Mouse (Mus musculus) gastrocnemius, adult 2 months (tissue): ENCODE data around the gene Ephb2. TPM values are rescaled to one million over a fixed set of nuclear protein-coding genes. Genes with fewer than 3 reads are reported as not detected.

Experiments
- DNase-seq: peaks from one replicate; pipeline ENCODE4 v3.0.0; 2022
- H3K27ac ChIP-seq: fragments of 200-600 bp; 2 replicates; pipeline ENCODE4 v1.8.1; 2022; ENCODE audit warnings: mild to moderate bottlenecking
- H3K4me3 ChIP-seq: fragments of 200-600 bp; 2 replicates; pipeline ENCODE4 v1.8.1; 2022; ENCODE audit warnings: mild to moderate bottlenecking, moderate library complexity
- CTCF ChIP-seq: fragments of 200-600 bp; IDR thresholded peaks from 2 replicates; pipeline ENCODE4 v1.8.1; 2022; ENCODE audit warnings: antibody characterized with exemption, mild to moderate bottlenecking, moderate library complexity
- intact Hi-C: fragments of 180-260 bp; cut with DNase I; formaldehyde crosslinking; loops from one replicate; pipeline ENCODE4 v1.15.1; 2025
- total RNA-seq, 2 experiments: library from RNA; stranded (reverse); gene quantifications; 2 replicates each; pipeline ENCODE4 v1.2.3; 2021

Ephb2 gene
- total RNA-seq, 2 experiments from 2014 or later = 0.26 to 1.9 TPM

DNA sequence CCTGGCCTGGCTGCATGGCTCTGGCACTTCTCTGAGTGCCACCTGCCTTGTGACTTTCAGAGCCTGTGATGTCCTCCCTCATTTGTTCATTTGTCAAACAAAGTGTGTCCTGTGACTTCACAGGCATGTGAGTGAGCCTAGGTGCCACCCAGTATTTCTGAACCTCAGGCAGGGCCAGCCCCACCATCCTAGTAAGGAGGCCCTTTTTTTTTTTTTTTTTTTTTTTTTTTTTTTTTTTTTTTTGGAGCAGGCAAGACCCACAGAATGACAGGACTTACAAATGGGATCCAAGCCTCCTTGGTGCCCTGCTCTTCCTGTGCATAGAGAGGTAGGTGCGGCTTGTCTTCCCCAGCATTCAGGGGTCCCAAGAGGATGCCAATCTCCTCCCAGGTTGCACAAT is 89.3 kb downstream of the Ephb2 start:
- intact Hi-C loops = no loop called here
- no peak for DNase-seq
- no peak overlapping the region for H3K4me3 ChIP-seq
- no peak for TF ChIP-seq CTCF
- no peak overlapping the region for H3K27ac ChIP-seq

DNA sequence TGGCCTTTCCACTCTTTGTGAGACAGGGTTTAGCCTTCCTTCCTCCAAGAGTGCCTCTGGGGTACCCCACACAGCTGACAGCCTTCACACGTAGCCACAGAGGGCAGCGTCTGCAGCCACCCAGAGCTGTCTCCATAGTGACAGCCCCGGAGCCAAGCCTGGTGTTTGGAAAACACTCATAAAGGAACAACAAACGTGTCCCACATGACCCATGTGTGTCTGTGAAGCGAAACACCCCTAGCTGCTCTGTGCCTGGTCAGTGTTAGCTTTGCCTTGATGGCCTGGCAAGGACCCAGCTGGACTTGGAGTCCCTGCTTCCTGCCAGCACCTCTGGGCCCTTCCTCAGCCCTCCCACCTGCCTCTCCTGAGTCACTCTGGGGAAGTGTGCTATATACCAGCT is 93.1 kb downstream of the Ephb2 start:
- Histone ChIP-seq H3K4me3 (no peak overlapping the region), H3K27ac (peak overlapping the region; percentile 31; the same call in 1 of the 2 replicates)
- intact Hi-C loops = no loop called here
- no peak for TF ChIP-seq CTCF
- peak; percentile 66 for DNase-seq

DNA sequence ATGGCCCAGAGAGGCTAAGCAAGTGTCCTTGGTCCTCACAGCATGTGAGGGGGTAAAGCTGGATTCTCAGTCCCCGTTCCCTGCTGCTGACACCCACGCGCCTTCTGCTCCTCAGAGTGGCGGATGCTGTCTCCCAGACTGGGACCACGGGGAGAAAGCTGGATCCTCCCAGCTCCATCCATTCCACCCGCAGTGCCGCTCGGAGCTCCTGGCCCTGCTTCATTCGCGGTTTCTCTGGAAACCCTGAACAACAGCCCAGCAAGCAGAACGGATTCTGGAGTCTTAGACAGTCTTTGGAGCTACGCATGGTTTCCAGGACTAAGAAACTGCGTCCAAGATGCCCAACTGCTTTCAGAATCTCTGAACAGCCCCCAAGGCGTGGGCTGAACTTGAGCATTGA is 93.9 kb downstream of the Ephb2 start:
- DNase-seq = no peak
- TF ChIP-seq CTCF = no peak
- Histone ChIP-seq H3K4me3 (no peak overlapping the region), H3K27ac (peak overlapping the region; percentile 31; the same call in 1 of the 2 replicates)
- intact Hi-C loops = no loop called here

DNA sequence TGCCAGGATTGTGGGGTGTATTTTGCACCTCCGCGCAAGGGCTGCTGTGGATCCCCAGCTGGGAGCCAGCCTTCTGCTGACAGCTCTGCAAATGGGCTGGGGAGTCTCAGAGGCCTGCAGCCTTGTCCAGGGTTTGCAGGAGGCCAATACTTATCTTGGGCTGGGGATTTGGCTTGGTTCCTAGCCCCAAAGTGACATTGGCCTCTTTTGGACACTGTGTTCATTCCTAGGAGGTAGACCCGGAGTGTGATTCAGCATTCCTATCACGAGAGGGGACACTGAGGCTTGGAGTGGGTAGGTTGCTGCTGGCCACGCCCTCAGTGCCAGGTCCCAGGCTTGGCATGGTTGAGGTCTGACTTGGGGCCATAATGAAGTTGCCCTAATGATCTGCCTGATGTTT is 94.8 kb downstream of the Ephb2 start:
- TF ChIP-seq CTCF = no peak
- intact Hi-C loops = no loop called here
- H3K4me3 ChIP-seq = no peak overlapping the region
- no peak for DNase-seq
- no peak overlapping the region for H3K27ac ChIP-seq

DNA sequence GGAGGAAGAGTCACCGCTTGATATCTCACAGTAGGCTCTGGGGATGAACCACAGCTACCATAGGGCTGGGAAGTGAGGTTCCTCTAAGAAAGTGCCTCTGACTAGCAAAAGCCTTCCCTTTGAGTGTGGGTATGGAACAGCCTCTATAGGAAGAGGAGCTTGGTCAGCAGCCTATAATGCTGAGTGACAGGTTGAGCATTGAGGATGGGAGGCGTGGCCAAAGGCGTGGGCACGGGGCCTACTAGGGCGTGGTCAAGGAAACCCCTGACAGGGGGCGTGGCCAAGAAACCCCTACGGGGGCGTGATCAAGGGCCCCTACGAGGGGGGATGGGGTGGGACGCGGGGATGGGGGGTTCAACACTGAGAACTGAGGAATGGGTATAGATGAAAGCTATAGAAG is 96.6 kb downstream of the Ephb2 start:
- Histone ChIP-seq H3K27ac (no peak overlapping the region), H3K4me3 (no peak overlapping the region)
- intact Hi-C loops = no loop called here
- no peak for DNase-seq
- no peak for TF ChIP-seq CTCF

DNA sequence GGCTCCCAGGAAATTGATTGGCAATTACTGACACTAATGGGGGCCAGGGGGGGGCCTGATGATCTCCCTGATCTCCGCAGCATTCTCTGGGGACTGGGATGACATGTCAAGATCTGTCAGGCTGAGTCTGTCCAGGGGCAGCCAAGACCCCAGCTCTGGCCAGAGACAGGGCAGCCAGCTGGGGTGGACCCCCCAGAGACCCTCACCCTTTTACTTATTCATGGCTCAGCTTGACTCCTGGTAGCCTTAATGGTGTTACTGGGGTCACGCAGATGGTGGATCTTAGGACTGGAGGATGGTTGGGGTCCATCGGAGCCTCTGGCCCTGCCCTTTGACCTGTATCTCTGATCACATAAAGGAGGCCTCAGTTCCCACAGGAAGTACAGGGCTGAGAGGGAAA is 97.5 kb downstream of the Ephb2 start:
- no peak for DNase-seq
- H3K4me3 ChIP-seq = no peak overlapping the region
- H3K27ac ChIP-seq = no peak overlapping the region
- no peak for TF ChIP-seq CTCF
- intact Hi-C loops = no loop called here

DNA sequence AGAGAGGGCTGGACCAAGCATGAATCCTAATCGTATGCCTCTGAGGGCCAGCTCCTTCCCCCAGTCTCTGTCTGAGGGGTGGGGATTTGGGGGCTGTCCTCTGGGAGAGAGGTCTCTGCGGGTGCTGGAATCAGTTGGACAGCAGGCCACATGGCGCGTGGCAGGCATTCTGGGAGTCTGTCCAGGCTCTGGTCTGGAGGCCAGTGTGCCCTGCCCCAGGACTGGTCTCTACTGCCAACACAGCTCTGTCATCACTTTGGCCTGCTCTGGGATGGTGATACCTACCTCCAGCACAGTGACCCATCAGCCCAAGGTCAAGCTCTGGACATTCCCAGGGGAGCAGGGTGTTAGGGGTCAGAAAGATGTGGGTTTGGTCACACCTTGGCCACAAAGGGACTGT is 99.9 kb downstream of the Ephb2 start:
- intact Hi-C loops = no loop called here
- Histone ChIP-seq H3K27ac (no peak overlapping the region), H3K4me3 (no peak overlapping the region)
- no peak for DNase-seq
- no peak for TF ChIP-seq CTCF

DNA sequence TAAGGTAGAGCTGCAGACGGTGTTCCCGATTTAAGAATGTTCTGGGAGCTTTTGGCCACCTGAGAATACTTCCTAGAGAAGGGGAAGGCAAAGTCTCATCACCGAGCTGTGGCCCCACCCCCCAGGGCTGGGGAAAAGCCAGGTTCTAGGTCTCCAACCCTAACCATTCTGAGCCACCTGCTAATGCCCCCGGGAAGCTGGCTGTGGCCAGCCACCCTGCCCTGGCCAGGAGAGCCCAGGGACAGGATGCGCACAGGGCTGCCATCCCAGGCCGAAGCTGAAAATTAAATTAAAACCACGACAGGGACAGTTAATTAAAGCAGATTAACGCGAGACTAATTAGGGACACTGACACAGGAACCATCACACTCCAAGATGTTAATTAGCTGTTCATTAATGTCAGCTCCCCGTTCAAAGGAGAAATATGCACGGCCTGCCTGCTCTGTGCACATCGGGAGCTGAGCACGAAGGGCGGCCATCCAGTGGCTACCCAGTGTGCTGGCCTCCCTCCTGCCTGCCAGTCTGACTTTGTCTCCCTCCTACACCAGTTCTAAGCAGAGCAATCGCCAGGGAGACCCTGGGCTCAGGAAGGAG is 101.5 kb downstream of the Ephb2 start:
- intact Hi-C loops = no loop called here
- Histone ChIP-seq H3K27ac (no peak overlapping the region), H3K4me3 (no peak overlapping the region)
- TF ChIP-seq CTCF = no peak
- no peak for DNase-seq

DNA sequence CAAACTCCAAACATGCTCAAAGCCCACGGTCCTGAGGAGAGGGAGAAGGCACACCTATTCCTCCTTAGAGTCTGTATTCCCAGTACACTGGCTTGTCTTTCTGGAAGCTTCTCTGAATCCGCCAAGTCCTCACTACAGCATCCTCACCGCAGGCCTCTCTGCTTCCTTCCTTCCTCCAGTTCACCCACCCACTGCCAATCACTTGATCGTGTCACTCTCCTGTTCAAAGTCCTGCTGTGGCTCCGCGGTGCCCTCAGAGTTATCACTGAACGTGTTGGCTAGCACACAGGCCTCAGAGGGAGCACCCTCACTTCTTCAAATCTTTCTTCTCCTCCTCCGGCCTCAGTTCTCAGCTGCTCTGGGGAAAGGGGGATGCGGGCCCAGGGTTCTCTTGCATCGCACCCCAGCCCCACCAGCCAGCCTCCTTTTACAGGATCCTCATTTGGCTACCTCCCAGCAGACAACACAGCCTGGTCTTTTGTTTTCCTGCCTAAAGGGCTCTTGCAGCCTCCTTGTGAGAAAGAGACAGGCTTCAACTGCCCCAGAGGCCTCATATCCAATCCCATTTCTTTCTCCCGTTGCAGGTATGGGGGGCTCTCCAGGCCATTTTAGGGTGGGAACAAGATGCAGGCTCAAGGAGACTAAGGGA is 102.4 kb downstream of the Ephb2 start:
- no peak overlapping the region for H3K4me3 ChIP-seq
- no peak for TF ChIP-seq CTCF
- DNase-seq = no peak
- intact Hi-C loops = no loop called here
- H3K27ac ChIP-seq = no peak overlapping the region

DNA sequence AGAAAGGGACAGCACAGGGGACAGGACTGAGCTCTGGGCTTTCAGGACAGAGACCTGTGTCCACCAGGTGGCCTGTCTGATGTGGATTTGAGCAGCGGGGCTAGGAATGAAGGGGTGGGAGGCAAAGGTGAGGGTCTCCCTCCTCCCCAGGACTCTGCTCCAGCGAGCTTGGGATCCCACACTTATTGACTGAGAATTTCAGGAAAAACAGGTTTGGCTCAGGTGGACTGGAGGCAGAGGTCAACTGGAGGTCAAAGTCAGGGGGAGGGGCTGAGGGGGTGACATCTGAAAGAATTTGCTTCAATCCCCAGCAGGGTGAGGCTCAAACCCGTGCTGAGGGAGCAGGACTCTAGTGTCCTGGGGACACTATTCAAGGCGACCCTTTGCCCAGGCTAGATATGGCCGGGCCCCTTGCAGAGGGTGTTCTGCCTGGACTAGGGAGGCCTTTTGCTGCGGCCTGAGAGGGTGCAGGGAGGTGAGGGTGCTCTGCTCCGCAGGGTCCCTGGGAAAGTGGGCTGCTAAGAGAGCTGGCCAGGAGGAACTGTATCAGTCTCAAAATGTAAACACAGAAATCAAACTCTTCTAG is 103.2 kb downstream of the Ephb2 start:
- Histone ChIP-seq H3K4me3 (no peak overlapping the region), H3K27ac (no peak overlapping the region)
- intact Hi-C loops = no loop called here
- TF ChIP-seq CTCF = no peak
- DNase-seq = no peak

DNA sequence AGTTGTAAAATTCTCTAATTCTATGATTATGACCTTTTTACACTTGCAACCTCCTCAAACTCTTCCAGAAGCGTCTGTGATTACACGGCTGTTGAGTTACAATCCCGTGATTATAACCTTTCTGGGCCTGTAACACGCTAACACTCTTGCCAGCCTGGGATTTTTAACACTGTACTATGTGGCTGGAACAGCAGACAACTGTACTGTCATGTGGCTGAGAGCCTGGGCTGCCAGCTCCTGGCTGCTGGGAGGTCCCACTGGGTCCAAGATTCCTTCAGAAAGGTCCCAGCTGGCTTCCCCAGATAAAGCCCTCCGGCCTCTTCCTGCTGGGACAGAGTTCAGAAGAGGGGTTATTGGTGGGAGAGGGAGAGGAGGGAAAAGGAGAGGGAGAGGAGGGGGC is 104.0 kb downstream of the Ephb2 start:
- TF ChIP-seq CTCF = no peak
- intact Hi-C loops = no loop called here
- DNase-seq = no peak
- Histone ChIP-seq H3K27ac (no peak overlapping the region), H3K4me3 (no peak overlapping the region)

DNA sequence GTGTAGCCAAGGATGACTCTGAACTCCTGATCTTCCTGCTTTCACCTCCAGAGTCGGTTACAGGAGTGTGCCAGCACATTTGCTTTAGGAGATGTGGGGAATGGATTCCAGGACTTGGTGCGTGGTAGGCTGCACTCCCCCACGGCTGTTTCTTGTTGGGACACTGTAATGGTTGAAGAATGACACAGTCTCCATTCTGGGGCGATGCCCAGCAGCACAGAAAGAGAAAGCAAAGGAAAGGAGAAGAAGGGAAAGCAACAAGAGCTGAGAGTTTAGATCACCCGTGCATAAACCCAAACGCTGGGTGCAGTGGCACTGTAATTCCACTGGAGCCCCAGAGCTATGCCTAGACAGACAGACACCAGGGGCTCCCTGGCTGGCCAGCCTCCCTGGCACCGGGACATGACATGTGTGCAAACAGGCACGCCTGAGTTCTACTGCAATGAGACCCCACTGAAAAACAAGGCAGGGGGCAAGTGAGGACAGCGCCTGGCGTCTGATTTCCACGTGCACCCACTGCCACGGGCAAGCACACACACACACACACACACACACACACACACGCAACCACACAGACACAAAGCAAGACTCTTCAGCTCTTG is 104.7 kb downstream of the Ephb2 start:
- no peak for DNase-seq
- no peak overlapping the region for H3K4me3 ChIP-seq
- H3K27ac ChIP-seq = no peak overlapping the region
- intact Hi-C loops = no loop called here
- TF ChIP-seq CTCF = no peak

DNA sequence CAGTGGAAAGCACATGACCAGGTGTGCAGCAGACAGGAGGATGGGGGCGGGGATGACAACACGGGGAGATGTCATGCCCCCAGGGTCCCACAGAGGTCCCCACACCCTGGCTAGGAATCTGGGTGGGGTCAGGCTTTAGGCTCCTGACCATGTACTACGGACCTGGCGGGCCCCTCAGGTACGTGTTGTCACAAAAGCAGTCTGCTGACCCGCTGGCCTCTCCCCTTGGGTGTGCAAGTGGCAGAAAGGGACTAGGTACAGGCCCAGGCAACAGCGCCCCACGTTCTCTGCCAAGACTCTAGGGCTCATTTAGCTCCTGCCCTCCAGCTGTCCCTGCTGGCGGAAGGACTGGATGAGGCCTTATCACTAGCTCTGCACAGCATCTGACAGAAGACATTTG is 105.3 kb downstream of the Ephb2 start:
- H3K27ac ChIP-seq = no peak overlapping the region
- TF ChIP-seq CTCF = no peak
- H3K4me3 ChIP-seq = no peak overlapping the region
- no peak for DNase-seq
- intact Hi-C loops = no loop called here
